Mouse (Mus musculus): Measurements from ENCODE around the gene Zfp65.
"Not testable (repeated sequence)": the region's sequence is repeated elsewhere in the genome, so short reads cannot be mapped to it uniquely, and the experiment has no call there.

Zfp65 gene

GRCm38 (mm10) chr13:67728641-67729318 is at the start of gene Zfp65:
Gene Zfp65 (minus strand): TSS chr13:67729173.
- DNase-seq (ENCODE audit: low read depth, low spot score): peak; percentile 54

DNA sequence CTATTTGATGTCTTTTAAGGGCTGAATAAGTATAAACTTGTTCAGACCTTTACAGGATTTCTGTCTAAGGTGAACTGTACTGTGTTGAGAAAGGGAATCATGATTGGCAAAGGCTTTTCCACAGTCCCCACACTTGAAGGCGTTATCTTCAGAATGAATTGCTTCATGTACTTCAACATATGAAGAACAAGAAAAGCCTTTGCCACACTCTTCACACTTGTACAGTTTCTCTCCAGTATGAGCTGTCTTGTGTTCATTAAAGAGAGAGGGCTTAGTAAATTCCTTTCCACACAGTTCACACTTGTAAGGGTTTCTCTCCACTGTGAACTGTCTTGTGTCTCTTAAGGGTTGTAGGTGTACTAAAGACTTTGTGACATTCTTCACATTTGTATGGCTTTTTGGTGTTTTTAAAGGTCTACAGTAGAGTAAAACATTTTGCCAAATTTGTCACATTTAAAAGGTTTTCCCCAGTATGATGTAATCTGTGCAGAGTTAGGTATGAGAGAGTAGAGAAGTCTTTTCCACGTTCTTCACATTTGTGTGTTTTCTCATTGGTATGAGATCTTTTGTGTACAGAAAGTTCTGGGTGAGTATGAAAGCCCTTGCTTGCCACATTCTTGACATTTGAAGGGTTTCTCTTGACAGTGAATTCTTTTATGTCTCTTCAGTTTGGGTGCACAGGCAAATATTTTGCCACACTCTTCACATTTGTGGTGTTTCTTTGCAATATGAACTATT is 34.2 kb upstream of the Zfp65 start:
- no peak for DNase-seq (ENCODE audit: low read depth, low spot score)

DNA sequence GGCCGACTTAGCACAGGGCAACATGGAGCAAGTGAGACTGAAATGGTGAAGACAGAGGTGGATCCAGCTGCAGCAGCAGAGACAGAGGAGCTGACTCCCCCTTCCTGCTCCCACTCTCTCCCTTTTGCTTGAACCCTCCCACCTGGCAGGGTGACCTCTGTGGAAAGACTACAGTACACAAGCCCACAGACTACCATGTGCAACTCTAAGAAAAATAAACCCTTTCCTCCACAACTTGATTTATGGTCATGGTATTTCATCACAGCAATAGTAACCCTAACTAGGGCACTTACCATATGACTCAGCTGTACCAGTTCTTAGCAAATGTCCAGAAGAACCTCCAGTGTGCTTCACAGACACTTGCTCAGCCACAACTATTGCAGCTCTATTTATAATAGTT is 31.0 kb upstream of the Zfp65 start:
- DNase-seq (ENCODE audit: low read depth, low spot score): no peak

- no peak for DNase-seq (ENCODE audit: low read depth, low spot score)
These were observed 26.8 kb upstream of the Zfp65 start for GRCm38 (mm10) chr13:67755761-67756160.

DNA sequence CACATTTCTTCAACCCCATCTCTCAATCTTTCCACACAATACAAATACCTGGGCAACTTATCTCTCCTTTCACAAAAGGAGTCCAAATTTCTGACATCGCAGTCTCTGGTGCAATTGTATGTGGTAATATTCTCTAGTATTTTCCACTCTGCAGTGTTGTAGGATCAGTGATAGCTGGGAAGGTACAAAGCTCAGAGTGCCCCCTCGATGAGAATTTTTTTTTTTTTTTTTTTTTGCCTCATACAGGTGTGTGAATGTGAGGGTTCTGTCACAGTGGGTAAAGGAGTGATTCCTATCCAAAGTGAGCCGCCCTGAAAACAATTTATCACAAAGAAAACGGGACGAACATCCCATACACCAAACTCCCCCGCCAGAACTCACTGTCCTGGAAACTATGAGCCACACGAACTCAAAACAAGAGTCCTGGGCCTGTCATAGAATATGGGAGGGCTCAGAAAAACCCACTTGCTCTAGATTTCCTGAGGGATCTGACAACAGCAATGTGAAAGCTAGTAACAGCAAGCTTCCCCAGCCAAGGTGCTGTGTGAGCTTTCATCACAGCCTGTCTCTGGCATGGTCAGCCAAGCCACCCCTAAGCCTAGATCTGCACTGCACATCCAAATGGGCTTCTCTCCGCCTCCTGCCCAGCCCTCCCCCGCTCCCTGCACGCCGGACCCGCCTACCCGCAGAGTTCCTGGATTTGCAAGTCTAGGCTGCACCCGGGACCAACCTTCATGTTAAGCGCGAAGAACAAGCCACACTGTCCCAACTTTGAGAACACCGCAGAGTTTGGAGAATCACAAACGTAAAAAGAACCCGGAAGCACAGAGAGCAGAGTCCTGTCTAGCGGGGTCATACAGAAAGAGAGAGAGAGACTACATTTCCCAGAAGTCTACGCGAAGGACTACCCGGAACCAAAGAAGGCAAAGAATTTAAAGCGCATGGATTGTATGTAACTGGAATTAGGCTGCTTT is 25.6 kb upstream of the Zfp65 start, which contains the start of gene Zfp85:
TSS of gene Zfp85 (minus strand) at position 896 of the 974 bp plus-strand sequence.
- peak; percentile 43 for DNase-seq (ENCODE audit: low read depth, low spot score)

DNA sequence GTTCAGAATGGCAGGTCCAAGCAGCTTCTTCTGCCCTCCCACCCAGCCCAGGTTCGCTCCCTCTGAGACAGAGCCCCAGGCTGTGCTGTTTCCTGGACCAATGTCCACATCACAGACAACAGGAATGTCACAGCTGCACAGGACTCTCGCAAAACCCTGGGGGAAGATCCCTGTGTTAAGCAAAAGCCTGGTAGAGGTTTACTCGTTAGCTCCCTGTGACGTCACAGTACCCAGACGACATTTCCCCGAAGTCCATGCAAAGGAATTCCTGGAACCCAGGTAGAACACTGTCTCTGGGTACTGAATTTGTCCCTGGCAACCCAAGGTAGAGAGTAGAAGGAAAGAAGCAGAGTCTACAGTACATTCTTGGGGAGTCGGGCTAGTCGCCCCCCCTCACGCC is 14.9 kb upstream of the Zfp65 start:
- no peak for DNase-seq (ENCODE audit: low read depth, low spot score)

DNA sequence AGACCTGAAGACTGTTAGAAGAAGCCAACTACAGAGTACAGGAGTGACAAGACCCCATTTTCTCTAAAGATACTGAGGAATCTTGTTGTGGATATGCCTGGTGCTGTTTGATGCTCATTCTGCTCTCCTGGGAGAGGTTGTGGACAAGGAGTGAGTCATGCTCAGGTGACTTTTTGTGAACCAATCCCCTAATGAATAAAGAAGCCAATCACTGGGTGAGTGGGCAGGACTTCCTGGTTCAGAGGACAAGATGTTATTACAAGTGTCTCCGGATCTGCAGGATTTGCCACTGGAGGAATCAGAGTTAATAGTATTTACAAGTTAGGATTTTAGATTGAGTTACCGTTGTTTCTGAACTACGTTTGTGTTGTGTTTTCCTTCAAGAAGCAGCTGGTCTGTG is 14.0 kb upstream of the Zfp65 start:
- no peak for DNase-seq (ENCODE audit: low read depth, low spot score)

- not testable (repeated sequence) for DNase-seq (ENCODE audit: low read depth, low spot score)
These were observed 5.4 kb upstream of the Zfp65 start for GRCm38 (mm10) chr13:67734391-67734790.

- not testable (repeated sequence) for DNase-seq (ENCODE audit: low read depth, low spot score)
These were observed 468 bp upstream of the Zfp65 start for GRCm38 (mm10) chr13:67729441-67729840.

GRCm38 (mm10) chr13:67728106-67728505 is 867 bp downstream of the Zfp65 start:
- DNase-seq (ENCODE audit: low read depth, low spot score): no peak

DNA sequence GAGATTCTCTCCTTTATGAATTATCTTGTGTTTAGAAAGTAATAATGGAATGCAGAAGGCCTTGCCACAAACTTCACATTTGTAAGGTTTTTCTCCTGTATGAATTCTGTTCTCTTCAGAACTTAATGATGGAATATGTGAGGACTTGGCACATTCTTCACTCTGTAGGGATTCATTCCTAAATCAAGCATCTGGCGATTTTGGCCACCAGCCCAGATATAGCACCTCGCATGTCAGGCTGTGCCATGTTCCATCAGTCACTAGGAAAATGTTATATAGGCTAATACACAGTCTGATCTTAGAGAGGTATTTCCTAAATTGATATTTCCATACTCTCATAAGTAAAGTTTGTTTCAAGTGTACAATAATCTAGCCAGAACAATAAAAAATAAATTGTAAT is 3.6 kb downstream of the Zfp65 start:
- DNase-seq (ENCODE audit: low read depth, low spot score): not testable (repeated sequence)

GRCm38 (mm10) chr13:67723848-67724479 is 5.0 kb downstream of the Zfp65 start:
- DNase-seq (ENCODE audit: low read depth, low spot score): peak; percentile 87

DNA sequence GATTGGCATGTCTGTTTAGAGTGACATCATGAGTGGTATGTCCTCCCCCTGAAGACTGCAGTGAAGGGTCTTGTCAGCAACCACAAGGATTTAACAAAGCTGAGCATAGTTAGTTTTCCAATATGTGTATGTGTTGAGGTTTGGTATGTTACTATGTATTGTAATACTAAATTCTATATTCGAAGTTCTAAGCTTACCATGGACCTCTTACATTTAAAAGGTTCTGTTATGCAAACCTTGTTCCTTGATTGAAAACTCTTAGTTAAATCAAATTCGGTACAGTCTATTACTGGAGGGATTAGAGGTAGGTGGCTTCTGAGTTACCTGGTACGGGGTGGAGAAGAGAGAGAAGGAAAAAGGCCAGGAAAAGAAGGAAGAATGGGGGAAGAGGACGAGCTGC is 42.0 kb downstream of the Zfp65 start, which contains the start of gene Zfp738:
TSS of gene Zfp738 (minus strand) at position 101 of the 400 bp plus-strand sequence.
- no peak for DNase-seq (ENCODE audit: low read depth, low spot score)

- not testable (repeated sequence) for DNase-seq (ENCODE audit: low read depth, low spot score)
These were observed 45.1 kb downstream of the Zfp65 start for GRCm38 (mm10) chr13:67683841-67684240.

GRCm38 (mm10) chr13:67682959-67683735 is 45.8 kb downstream of the Zfp65 start:
- peak; percentile 85 for DNase-seq (ENCODE audit: low read depth, low spot score)

DNA sequence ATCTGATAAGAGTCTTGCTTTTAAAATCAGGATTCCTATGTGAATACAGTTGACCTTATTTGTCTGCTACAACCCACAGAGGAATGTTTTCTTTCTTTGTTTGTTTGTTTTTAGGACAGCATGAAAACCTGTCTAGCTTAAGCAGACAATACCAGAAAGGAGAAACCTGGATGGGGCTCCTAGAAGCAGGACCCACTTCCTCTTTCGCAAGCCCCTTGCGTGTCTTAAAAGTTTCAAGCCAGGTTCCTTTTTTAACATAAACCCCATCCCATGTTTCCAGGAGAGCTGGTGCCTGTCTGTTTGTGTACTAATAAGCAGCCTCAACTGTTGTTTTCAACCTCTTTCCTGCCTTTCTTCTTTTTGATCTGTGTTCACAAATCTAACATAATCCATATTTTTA is 54.1 kb downstream of the Zfp65 start:
- DNase-seq (ENCODE audit: low read depth, low spot score): no peak

Measured in skeletal muscle tissue, adult 2 months (tissue).